Mouse (Mus musculus) kidney, embryonic 16.5 days (tissue): Measurements from ENCODE around the gene Card11. TPM values are rescaled to one million over a fixed set of nuclear protein-coding genes. Genes with fewer than 3 reads are reported as not detected.

ENCODE experiments used
- ATAC-seq: fragments of 200-750 bp; cut with Nextera tagmentation; 2 replicates; pipeline ENCODE4 v1.8.0; 2017; ENCODE audit warnings: moderate TSS enrichment; ENCODE audit not compliant: low FRiP score, low TSS enrichment
- H3K27ac ChIP-seq: fragments of 300-500 bp; sonication (generic); 2 replicates; pipeline ENCODE4 v1.5.1; 2014; ENCODE audit warnings: low read length
- H3K27me3 ChIP-seq: fragments of 300-500 bp; sonication (generic); 2 replicates; pipeline ENCODE4 v1.6.1; 2014; ENCODE audit warnings: low read length, control low read depth, mixed read lengths; ENCODE audit not compliant: insufficient read depth
- H3K36me3 ChIP-seq: fragments of 300-500 bp; sonication (generic); 2 replicates; pipeline ENCODE4 v1.6.1; 2014; ENCODE audit warnings: low read length, control low read depth, mixed read lengths; ENCODE audit not compliant: insufficient read depth
- H3K4me1 ChIP-seq: fragments of 300-500 bp; sonication (generic); 2 replicates; pipeline ENCODE4 v1.6.1; 2014; ENCODE audit warnings: low read length, control low read depth, mixed read lengths; ENCODE audit not compliant: insufficient read depth
- H3K4me2 ChIP-seq: fragments of 300-500 bp; sonication (generic); replicated peaks from 2 replicates; pipeline ENCODE4 v1.6.1; 2014; ENCODE audit warnings: low read depth, low read length
- H3K4me3 ChIP-seq: fragments of 300-500 bp; sonication (generic); 2 replicates; pipeline ENCODE4 v1.5.1; 2014; ENCODE audit warnings: mild to moderate bottlenecking, low read length
- H3K9ac ChIP-seq: fragments of 300-500 bp; sonication (generic); replicated peaks from 2 replicates; pipeline ENCODE4 v1.6.1; 2014; ENCODE audit warnings: low read length
- H3K9me3 ChIP-seq: fragments of 300-500 bp; sonication (generic); 2 replicates; pipeline ENCODE4 v1.6.1; 2016; ENCODE audit warnings: low read length, control low read depth
- WGBS: fragments of 180-500 bp; shearing (Covaris S2); extraction: QIAGEN DNeasy Blood & Tissue Kit; methylation state at CpG from one replicate; pipeline ENCODE4 v1.1.7; 2014; 5-methylcytosine and 5-hydroxymethylcytosine counted together
- polyA plus RNA-seq: library from polyadenylated mRNA; unstranded; fragments of >200 nt; fragmentation: Nextera tagmentation; extraction: Ambion mirVana; gene quantifications from 2 replicates; pipeline ENCODE4 v1.2.1, GENCODE M21; 2015

Card11 gene
- polyA plus RNA-seq, 1 experiment from 2014 or later, result 0.27 TPM

- H3K4me2 ChIP-seq, result no peak overlapping the region
- WGBS, result 81% methylated on average over 9 of the region's 9 CpGs
These were observed 65.6 kb downstream of the Card11 start for GRCm38 (mm10) chr5:140934639-140935315.

GRCm38 (mm10) chr5:140931523-140932229 lies 68.7 kb downstream of the Card11 start:
- 51% methylated on average over 5 of the region's 5 CpGs for WGBS
- peak overlapping the region; percentile 56; the same call in 1 of the 2 replicates for H3K27ac ChIP-seq
- no peak overlapping the region for H3K4me3 ChIP-seq
- no peaks in the 10 kb centered on the region for H3K36me3 ChIP-seq
- no peak overlapping the region for H3K4me2 ChIP-seq
- H3K9ac ChIP-seq, result no peak overlapping the region
- no peaks in the 10 kb centered on the region for H3K9me3 ChIP-seq
- no peaks in the 10 kb centered on the region for H3K27me3 ChIP-seq
- H3K4me1 ChIP-seq, result no peaks in the 10 kb centered on the region
- 0 out of 2 replicates have a peak, but pooled peaks have one; percentile 50 for ATAC-seq

More at GRCm38 (mm10) chr5:140934639-140935315, 65.6 kb downstream of the Card11 start:
- Histone ChIP-seq H3K36me3 (no peaks in the 10 kb centered on the region), H3K4me3 (no peak overlapping the region), H3K9me3 (no peaks in the 10 kb centered on the region), H3K27me3 (no peaks in the 10 kb centered on the region), H3K9ac (no peak overlapping the region), H3K27ac (no peak overlapping the region), H3K4me1 (no peaks in the 10 kb centered on the region)
- ATAC-seq, result no peak

- Histone ChIP-seq H3K4me3 (no peak overlapping the region), H3K4me1 (no peaks in the 10 kb centered on the region), H3K9me3 (peaks cover 12% of the 10 kb centered on the region), H3K9ac (no peak overlapping the region), H3K27ac (no peak overlapping the region), H3K27me3 (no peaks in the 10 kb centered on the region), H3K4me2 (no peak overlapping the region), H3K36me3 (no peaks in the 10 kb centered on the region)
- no peak for ATAC-seq
- 97% methylated on average over 1 of the region's 1 CpGs for WGBS
These were observed 81.9 kb downstream of the Card11 start for GRCm38 (mm10) chr5:140918519-140918918.

- H3K4me1 ChIP-seq, result no peaks in the 10 kb centered on the region
- H3K9ac ChIP-seq, result no peak overlapping the region
- H3K4me2 ChIP-seq, result no peak overlapping the region
- 97% methylated on average over 1 of the region's 1 CpGs for WGBS
- H3K9me3 ChIP-seq, result peaks cover 12% of the 10 kb centered on the region
- no peak overlapping the region for H3K4me3 ChIP-seq
- no peaks in the 10 kb centered on the region for H3K27me3 ChIP-seq
- H3K36me3 ChIP-seq, result no peaks in the 10 kb centered on the region
- no peak for ATAC-seq
- H3K27ac ChIP-seq, result no peak overlapping the region
These were observed 82.6 kb downstream of the Card11 start for GRCm38 (mm10) chr5:140917807-140918206.

- 96% methylated on average over 5 of the region's 5 CpGs for WGBS
- H3K4me3 ChIP-seq, result no peak overlapping the region
- H3K36me3 ChIP-seq, result no peaks in the 10 kb centered on the region
- H3K9ac ChIP-seq, result no peak overlapping the region
- H3K27ac ChIP-seq, result no peak overlapping the region
- H3K9me3 ChIP-seq, result no peaks in the 10 kb centered on the region
- H3K4me2 ChIP-seq, result no peak overlapping the region
- H3K27me3 ChIP-seq, result no peaks in the 10 kb centered on the region
- ATAC-seq, result no peak
- no peaks in the 10 kb centered on the region for H3K4me1 ChIP-seq
These were observed 89.5 kb downstream of the Card11 start for GRCm38 (mm10) chr5:140910841-140911240.

- no peak overlapping the region for H3K27ac ChIP-seq
- H3K4me3 ChIP-seq, result no peak overlapping the region
- H3K36me3 ChIP-seq, result no peaks in the 10 kb centered on the region
- 69% methylated on average over 13 of the region's 13 CpGs for WGBS
- no peaks in the 10 kb centered on the region for H3K4me1 ChIP-seq
- no peaks in the 10 kb centered on the region for H3K9me3 ChIP-seq
- ATAC-seq, result no peak
- no peak overlapping the region for H3K9ac ChIP-seq
- no peak overlapping the region for H3K4me2 ChIP-seq
- H3K27me3 ChIP-seq, result no peaks in the 10 kb centered on the region
These were observed 99.5 kb downstream of the Card11 start for GRCm38 (mm10) chr5:140900866-140901265.

GRCm38 (mm10) chr5:140891080-140891479 lies 109.3 kb downstream of the Card11 start:
- Histone ChIP-seq H3K4me2 (no peak overlapping the region), H3K27ac (no peak overlapping the region), H3K9me3 (no peaks in the 10 kb centered on the region), H3K4me1 (peaks cover 4% of the 10 kb centered on the region; the same call in 1 of the 2 replicates), H3K27me3 (0 out of 2 replicates have a peak, but pooled peaks cover 7% of the 10 kb centered on the region), H3K36me3 (no peaks in the 10 kb centered on the region), H3K4me3 (no peak overlapping the region), H3K9ac (no peak overlapping the region)
- no peak for ATAC-seq
- WGBS, result 31% methylated on average over 10 of the region's 10 CpGs

- H3K36me3 ChIP-seq, result no peaks in the 10 kb centered on the region
- no peak overlapping the region for H3K9ac ChIP-seq
- H3K27ac ChIP-seq, result no peak overlapping the region
- H3K9me3 ChIP-seq, result no peaks in the 10 kb centered on the region
- H3K27me3 ChIP-seq, result 0 out of 2 replicates have a peak, but pooled peaks cover 7% of the 10 kb centered on the region
- no peak overlapping the region for H3K4me3 ChIP-seq
- WGBS, result 32% methylated on average over 14 of the region's 14 CpGs
- peak; percentile 64; the same call in 1 of the 2 replicates for ATAC-seq
- H3K4me2 ChIP-seq, result no peak overlapping the region
- H3K4me1 ChIP-seq, result peaks cover 6% of the 10 kb centered on the region; the same call in 1 of the 2 replicates
These were observed 110.3 kb downstream of the Card11 start for GRCm38 (mm10) chr5:140890050-140890449.

GRCm38 (mm10) chr5:140889539-140889938 lies 110.8 kb downstream of the Card11 start:
- no peak overlapping the region for H3K4me2 ChIP-seq
- peaks cover 8% of the 10 kb centered on the region; the same call in 1 of the 2 replicates for H3K4me1 ChIP-seq
- H3K36me3 ChIP-seq, result no peaks in the 10 kb centered on the region
- no peaks in the 10 kb centered on the region for H3K9me3 ChIP-seq
- H3K9ac ChIP-seq, result no peak overlapping the region
- H3K27ac ChIP-seq, result no peak overlapping the region
- H3K4me3 ChIP-seq, result no peak overlapping the region
- ATAC-seq, result peak; percentile 75
- 0 out of 2 replicates have a peak, but pooled peaks cover 7% of the 10 kb centered on the region for H3K27me3 ChIP-seq
- 56% methylated on average over 8 of the region's 8 CpGs for WGBS

GRCm38 (mm10) chr5:140887871-140888270 lies 112.5 kb downstream of the Card11 start:
- 0 out of 2 replicates have a peak, but pooled peaks cover 7% of the 10 kb centered on the region for H3K27me3 ChIP-seq
- H3K36me3 ChIP-seq, result no peaks in the 10 kb centered on the region
- peaks cover 8% of the 10 kb centered on the region; the same call in 1 of the 2 replicates for H3K4me1 ChIP-seq
- no peak overlapping the region for H3K4me3 ChIP-seq
- H3K9ac ChIP-seq, result no peak overlapping the region
- no peaks in the 10 kb centered on the region for H3K9me3 ChIP-seq
- H3K27ac ChIP-seq, result no peak overlapping the region
- no peak for ATAC-seq
- H3K4me2 ChIP-seq, result no peak overlapping the region
- 75% methylated on average over 8 of the region's 8 CpGs for WGBS
